Mouse (Mus musculus) naive thymus-derived CD4-positive, alpha-beta T cell, adult 2 months (primary cell): Measurements from ENCODE around the gene Nr1i2.
"Not testable (repeated sequence)": the region's sequence is repeated elsewhere in the genome, so short reads cannot be mapped to it uniquely, and the experiment has no call there.

Source experiments
- DNase-seq: peaks from one replicate; pipeline ENCODE4 v3.0.0-alpha.2; 2011; ENCODE audit warnings: low read depth

Gene Nr1i2

DNA sequence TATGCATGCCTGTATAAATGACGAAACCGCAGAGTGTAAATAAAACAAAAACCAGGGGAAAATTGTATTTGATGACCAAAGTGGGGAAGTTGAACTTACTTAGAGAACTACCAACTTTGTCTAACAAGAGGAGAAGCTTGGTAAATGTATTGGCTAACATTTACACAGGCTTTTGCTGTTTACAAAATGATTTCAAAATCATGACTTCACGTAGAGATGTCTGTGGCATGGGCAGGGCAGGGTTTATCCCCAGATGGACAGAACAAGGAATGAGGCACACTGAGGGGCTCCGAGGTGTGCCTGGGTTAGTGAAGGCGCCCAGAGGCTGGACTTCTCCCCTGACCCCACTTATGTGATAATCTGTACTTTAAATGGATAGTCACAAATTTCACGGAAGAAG is 7.3 kb downstream of the Nr1i2 start:
- DNase-seq, result no peak

- DNase-seq, result no peak
Measured at GRCm38 (mm10) chr16:38286541-38286940, 8.1 kb downstream of the Nr1i2 start.

- DNase-seq, result no peak
Measured at GRCm38 (mm10) chr16:38285801-38286200, 8.8 kb downstream of the Nr1i2 start.

DNA sequence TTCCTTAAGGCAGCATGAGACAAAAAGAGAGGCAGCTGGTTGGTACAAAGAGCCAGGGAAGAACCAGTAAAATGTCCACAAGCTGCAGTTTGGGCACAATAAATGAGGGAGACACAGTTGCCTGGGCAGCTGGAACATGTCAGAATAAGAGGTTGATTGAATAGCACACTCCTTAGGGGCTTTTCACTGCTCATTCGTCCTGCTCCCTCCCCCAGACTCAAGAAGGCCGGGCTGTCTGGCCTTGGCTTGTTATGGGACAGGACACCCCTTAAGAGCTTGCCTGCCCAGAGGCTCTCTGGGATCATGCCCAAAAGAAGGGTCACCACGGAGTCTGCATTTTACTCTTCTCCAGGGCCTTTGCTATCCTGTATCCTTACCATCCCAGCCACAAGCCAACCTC is 11.3 kb downstream of the Nr1i2 start:
- DNase-seq, result no peak

GRCm38 (mm10) chr16:38282559-38283160 is 12.0 kb downstream of the Nr1i2 start:
- DNase-seq, result no peak

DNA sequence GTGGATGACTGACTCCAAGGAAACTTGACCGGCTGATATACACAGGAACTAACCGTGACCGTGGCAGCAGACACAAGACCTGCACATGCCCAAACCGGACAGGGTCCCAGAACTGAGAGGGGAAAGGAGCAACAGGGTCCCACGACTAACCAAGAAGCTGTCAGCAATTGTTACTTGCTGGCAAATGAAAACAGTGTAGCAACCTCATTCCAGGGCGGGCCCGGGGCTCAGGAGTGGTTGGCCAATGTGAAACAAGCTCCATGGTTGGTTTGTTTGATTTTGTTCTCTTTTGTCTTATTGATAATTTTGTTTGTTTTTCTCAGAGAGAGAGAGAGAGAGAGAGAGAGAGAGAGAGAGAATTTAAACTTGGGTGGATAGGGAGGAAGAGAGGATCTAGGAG is 13.7 kb downstream of the Nr1i2 start:
- DNase-seq, result no peak

- DNase-seq, result no peak
Measured at GRCm38 (mm10) chr16:38279794-38280193, 14.8 kb downstream of the Nr1i2 start.

- no peak for DNase-seq
Measured at GRCm38 (mm10) chr16:38274737-38275136, 19.9 kb downstream of the Nr1i2 start.

- DNase-seq, result no peak
Measured at GRCm38 (mm10) chr16:38272483-38272882, 22.1 kb downstream of the Nr1i2 start.

DNA sequence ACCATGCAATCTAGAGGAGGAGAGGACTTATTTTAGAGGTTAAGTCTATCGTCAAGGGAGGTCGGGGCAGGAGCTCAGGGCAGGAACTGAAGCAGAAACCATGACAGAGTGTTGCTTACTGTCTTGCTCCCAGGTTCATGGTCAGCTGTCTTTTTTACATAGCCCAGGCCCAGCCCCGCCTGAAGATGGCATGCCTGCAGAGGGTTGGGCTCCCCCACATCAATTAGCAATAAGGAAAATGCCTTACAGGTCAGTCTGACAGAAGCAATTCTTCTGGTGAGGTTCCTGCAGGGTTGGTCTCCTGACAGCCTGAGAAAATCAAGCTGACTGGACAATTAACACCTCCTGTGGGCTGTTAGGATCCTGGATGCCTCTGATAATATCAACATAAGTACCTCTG is 23.0 kb downstream of the Nr1i2 start:
- DNase-seq, result no peak

- DNase-seq, result no peak
Measured at GRCm38 (mm10) chr16:38255927-38256326, 38.7 kb downstream of the Nr1i2 start.

DNA sequence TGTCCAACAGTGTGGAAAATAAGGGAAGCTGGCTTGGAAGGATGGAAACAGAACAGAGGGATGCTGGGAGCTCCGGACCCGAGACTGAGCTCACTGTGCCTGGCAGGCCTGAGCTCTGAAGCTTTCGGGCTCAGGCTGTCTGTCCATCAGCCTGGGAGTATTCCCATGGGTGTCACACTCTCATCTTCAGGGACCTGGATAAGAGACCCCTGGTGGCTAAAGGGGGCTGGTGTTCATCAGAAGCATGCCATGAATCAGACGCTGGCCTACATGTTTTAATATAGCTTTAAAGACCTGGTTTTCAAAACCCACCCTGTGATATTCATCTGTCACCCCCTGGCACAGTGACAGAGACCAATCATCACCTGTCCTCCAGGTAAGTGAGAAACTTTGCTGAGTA is 39.5 kb downstream of the Nr1i2 start:
- no peak for DNase-seq

DNA sequence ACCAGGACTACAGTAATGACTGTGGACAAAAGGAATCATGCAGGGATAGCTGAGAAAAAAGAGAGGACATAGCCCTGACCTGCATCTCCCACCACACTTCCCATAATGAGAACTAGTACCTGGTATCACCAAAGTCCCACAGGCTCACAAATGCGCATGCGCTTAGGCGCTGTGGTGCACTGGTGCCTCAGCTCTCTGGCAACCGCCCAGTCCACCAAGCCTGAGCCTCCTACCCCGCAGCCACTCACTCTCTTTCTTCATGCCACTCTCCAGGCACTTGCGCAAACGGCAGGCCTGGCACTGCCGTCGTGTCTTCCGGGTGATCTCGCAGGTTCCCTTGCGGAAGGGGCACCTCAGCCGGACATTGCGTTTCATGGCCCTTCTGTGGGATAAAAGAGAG is 40.6 kb downstream of the Nr1i2 start:
- DNase-seq, result no peak

DNA sequence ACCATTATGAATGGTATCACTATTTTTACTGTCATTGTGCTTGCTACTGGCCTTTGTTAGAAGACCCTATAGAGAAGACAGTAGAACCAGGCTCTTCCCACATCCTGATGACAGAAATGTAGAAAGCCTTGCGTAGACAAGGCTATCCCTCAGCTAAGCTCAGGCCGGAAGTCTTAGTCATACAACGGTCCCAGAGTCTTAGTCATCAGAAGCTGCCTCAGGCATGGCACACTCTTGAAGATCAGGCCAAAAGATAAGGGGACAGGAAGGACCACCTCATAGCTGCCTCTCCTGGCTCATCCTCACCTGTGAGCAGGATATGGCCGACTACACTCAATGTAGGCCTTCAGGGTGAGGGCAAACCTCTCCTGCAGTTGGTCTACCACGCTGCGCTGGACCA is 44.2 kb downstream of the Nr1i2 start:
- no peak for DNase-seq

DNA sequence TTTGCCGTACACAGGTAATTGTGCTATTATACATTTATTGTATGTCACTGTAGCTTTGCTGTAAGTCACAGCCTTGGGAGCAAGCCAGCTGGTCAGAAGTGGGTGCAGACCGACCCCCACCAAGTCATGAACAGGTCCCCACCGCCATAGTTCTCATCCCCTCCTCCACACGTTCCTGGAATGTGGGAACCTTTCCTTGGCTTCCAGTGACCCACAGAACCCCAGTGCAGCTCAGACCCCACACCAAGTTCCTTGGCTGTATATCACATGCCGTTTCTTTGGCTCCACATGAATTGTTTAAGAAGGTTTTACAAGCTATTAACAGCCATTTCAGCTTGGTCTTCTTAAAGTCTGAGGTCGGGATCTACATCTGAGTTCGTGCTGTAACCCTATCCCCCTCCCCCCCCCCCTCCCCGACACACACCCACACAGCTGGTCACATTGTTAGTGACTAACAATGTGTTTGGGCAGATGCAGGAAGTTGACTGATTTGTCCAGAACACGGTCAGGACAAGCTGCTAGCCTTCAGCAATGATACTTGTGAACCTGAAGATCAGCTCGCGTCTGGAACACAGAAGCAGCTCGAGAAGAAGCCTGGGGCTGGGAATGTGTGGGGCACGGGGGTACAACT is 46.2 kb downstream of the Nr1i2 start:
- no peak for DNase-seq

GRCm38 (mm10) chr16:38245849-38246585 is 48.6 kb downstream of the Nr1i2 start:
- DNase-seq, result no peak

- no peak for DNase-seq
Measured at GRCm38 (mm10) chr16:38245379-38245778, 49.2 kb downstream of the Nr1i2 start.

GRCm38 (mm10) chr16:38244111-38244510 is 50.5 kb downstream of the Nr1i2 start:
- no peak for DNase-seq

- DNase-seq, result no peak
Measured at GRCm38 (mm10) chr16:38240167-38240566, 54.5 kb downstream of the Nr1i2 start.

DNA sequence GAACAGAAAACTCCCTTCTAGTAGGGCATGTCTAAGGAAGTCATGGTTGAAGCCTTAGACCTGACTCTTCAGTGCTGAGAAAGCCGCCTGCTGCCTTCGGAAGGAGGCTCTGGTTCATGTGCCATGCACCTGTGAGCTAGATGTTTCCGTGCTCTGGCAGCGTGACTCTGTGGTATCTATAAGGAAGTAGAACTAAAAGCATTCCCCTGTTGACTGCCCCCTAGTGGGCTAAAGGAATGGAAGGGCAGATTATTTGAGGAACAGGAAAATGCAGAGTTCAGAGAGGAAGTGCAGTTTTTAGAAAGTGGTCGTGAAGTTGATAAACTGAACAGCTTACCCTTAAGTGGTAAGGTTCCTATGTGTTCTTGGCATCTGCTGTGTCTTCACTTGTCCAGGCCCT is 54.9 kb downstream of the Nr1i2 start:
- peak; percentile 81 for DNase-seq

DNA sequence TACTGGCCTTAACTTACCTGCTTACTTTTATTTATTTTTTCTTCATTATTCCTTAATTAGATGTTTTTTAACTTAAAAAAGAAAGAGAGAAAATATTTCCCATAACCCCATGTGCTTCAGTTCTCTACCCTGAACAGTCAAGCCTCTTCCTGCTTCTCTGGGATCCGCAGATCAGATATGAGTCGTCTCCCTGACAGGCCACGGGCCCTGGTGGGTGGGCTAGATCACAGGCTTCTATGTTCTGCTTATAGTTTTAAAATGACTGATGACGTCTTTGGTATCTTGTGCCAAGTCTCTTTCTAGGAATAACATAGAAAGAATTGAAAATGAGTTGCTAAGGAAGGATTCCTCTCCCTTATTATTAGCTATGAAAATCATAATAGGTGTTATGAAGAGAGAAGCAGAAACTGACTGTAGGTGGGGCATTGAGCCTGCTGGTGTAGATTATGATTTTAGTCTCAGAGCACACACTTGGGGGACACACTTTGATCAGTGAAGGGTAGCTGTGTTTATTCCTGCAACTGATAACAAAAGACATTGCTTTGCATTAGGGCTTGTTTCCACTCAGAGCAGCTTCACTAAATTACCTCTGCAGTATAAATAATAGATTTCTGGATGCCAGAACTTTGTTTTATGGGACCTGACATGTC is 57.6 kb downstream of the Nr1i2 start:
- DNase-seq, result no peak

- not testable (repeated sequence) for DNase-seq
Measured at GRCm38 (mm10) chr16:38222491-38222890, 72.1 kb downstream of the Nr1i2 start.

- no peak for DNase-seq
Measured at GRCm38 (mm10) chr16:38205272-38205671, 89.4 kb downstream of the Nr1i2 start.
